Mouse (Mus musculus) kidney, postnatal 14 days (tissue): ENCODE data around the gene Fbxw4.
"Not testable (repeated sequence)": the region's sequence is repeated elsewhere in the genome, so short reads cannot be mapped to it uniquely, and the experiment has no call there.

ENCODE experiments used
- DNase-seq: peaks from one replicate; pipeline ENCODE4 v3.0.0; 2022; ENCODE audit warnings: mixed read lengths

Gene Fbxw4

GRCm38 (mm10) chr19:45574941-45575631 lies 85.0 kb downstream of the Fbxw4 start:
- DNase-seq: no peak

GRCm38 (mm10) chr19:45574339-45574898 lies 85.7 kb downstream of the Fbxw4 start:
- DNase-seq: no peak

DNA sequence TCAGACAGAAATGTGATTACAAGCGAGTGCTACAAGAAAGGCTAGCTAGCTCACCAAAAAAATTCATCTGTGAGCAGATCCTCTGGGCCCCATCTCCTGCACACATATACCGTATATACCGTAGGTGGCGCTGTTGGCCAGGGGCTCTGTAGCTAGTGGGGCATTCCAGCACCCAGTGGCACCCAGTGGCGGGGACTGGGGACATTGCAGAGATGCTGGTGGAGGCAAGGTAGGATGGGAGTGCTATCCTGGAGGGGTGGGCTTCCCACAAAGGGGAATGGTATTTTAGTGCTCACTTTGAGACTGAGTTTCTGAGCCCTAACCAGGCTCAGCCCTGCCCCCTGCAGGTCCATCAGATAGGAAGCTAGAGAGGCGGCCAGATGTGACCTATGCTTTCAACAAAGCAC lies 86.2 kb downstream of the Fbxw4 start:
- peak; percentile 79 for DNase-seq

GRCm38 (mm10) chr19:45573033-45573432 lies 87.1 kb downstream of the Fbxw4 start:
- DNase-seq: no peak

DNA sequence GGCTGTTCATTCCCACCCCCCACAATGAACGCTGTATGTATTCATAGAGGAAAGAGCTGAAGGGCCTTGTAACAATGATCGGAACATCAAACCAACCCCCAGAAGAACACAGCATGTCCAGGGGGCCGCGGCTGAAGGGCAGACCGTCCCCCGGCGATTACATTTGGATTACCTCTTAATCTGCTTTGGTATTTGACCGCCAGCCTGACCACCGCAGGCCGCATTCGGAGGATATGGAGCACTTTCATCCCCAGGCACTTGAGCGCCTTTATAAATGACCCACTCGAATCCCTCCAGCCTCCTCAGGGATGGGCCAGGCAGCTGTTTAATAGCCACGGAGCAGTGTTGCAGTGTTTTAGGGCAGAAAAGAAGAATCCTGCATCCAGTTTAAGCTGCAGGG lies 92.7 kb downstream of the Fbxw4 start:
- DNase-seq: no peak

DNA sequence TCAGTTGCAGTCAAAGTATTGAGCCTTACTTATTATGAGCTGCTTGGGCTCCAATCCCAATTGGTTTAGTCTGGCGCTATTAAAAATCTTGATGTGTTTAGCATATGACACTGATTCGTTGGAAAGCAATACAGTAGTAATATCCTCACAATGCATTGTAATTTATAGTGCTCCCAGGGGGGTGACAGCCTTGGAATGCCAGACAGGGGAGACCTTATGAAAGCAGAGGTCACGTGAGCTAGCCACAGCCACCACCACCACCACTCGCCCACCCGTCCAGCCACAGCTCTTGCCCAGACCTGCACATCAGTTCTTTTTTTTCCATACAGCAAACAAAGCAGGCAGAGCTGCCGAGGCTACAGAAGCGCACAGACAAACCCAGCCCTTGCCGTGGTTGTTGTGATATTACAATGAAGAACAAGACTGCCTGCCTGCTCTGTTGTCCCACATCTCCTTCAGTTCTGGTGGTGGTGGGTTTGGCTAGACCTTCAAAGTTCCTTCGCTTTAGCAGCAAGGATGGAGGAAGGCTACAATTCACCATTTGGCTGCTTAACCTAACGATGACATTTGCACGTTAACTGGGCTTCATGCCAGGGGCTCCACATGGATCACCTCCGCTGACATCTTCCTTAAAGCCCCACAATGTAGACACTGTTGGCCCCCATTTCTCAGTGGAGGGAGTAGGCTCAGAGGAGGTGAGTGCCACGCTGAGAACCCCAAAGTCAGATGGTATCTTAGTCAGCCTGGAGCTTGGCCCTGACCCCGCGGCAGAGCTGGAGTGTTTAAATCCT lies 94.0 kb downstream of the Fbxw4 start:
- no peak for DNase-seq

- peak; percentile 90 for DNase-seq
Measured at GRCm38 (mm10) chr19:45560153-45560890, 99.8 kb downstream of the Fbxw4 start, which contains the start of the genes Poll and Gm17018. Gene Poll (minus strand): TSS chr19:45560531. Gene Gm17018 (plus strand): TSS chr19:45560615.

DNA sequence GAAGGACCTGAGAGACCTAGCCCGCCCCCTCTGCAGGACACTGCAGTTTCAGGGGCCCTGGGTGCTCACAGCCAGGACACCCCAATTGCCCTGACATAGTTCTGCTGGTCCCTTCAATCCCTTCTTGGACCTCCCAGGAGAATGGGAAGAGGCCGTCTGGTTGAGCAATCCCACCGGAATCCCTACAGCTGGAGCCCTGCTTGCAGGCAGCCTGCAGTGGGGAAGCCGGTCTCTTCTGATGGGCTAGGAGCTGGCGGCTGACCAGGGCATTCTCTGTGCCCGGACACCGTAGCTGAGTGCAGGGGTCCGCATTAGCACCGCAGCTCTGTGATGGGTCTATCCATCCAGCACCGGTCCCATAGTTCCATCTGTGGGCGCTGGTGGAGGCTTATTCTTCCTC lies 106.0 kb downstream of the Fbxw4 start:
- DNase-seq: no peak

- peak; percentile 50 for DNase-seq
Measured at GRCm38 (mm10) chr19:45552187-45552586, 107.9 kb downstream of the Fbxw4 start.

GRCm38 (mm10) chr19:45549948-45550347 lies 110.2 kb downstream of the Fbxw4 start:
- DNase-seq: no peak

GRCm38 (mm10) chr19:45549128-45549915 lies 110.8 kb downstream of the Fbxw4 start:
- peak; percentile 41 for DNase-seq

- not testable (repeated sequence) for DNase-seq
Measured at GRCm38 (mm10) chr19:45548196-45548595, 111.9 kb downstream of the Fbxw4 start.

DNA sequence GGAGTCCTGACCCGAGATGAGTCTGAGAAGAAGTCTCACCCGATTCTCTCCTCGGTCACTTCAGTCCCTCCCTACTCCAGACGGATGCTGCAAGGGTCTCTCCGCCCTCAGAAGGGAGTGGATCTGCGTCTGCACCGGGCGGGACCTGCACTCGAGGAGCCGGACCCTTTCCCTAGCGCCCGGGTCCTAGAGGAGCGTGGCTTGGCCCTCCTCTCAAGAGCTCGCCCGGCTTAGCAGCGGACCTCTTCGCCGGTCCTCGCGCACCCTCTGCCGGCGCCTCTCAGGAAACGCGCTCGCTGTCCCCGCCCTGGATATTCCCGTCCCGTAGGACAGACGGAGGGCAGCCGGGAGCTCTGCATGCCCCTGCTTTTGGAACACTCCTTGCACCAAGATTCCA lies 115.2 kb downstream of the Fbxw4 start:
- DNase-seq: peak; percentile 88

DNA sequence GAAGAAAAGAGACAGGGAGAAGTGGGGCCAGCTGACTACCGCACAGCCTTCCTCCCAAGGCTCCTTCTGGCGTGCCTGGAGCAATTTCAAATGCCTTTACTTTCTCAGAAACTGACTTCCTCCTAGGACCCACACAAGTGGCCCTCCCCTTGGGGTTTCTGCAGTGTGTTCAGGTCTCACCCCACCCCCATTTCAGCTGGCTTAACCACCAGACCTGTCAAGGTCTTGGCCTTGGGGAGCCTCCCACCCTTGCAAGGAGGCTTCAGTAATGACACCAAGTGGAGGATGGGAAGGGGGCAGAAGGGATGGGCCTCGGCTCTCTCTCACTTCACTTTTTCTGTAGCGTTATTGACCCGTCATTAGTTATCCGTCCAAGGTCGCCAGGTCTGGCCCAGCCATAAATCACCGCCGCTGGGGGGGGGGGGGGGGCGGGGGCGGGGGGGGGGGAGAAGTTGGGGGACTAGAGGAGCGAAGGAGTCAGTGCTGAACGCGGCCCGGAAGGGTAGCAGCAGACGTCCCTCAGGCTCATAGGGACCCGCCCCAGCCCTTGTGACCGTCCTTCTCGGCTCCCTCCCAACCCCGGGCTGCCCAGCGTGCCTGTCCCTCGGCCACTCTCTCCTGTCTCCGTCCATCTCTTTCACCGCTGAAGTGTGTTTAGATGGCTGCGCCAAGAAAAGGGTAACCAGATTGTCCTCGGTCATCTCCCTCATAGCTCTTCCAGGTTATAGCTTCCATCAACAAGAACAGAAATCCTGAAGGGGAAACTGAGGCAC lies 115.8 kb downstream of the Fbxw4 start:
- DNase-seq: peak; percentile 25

DNA sequence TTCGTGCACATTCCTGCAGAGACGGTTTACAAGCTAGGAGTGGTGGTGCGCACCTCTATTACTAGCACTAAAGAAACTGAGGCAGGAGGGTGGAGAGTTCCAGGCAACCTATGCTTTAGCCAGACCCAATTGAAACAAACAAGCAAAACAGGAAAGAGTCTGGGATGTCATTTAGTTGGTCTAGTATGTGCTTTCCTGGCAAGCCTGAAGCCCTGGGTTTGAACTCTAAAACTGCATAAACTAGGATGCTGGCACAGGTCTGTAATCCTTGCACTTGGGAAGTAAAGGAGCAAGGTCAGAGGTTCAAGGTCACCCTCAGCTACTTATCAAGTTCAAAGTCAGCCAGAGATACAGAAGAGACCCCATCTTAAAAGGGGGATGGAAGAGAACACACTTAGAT lies 118.1 kb downstream of the Fbxw4 start:
- no peak for DNase-seq

- peak; percentile 50 for DNase-seq
Measured at GRCm38 (mm10) chr19:45541409-45542041, 118.6 kb downstream of the Fbxw4 start.

DNA sequence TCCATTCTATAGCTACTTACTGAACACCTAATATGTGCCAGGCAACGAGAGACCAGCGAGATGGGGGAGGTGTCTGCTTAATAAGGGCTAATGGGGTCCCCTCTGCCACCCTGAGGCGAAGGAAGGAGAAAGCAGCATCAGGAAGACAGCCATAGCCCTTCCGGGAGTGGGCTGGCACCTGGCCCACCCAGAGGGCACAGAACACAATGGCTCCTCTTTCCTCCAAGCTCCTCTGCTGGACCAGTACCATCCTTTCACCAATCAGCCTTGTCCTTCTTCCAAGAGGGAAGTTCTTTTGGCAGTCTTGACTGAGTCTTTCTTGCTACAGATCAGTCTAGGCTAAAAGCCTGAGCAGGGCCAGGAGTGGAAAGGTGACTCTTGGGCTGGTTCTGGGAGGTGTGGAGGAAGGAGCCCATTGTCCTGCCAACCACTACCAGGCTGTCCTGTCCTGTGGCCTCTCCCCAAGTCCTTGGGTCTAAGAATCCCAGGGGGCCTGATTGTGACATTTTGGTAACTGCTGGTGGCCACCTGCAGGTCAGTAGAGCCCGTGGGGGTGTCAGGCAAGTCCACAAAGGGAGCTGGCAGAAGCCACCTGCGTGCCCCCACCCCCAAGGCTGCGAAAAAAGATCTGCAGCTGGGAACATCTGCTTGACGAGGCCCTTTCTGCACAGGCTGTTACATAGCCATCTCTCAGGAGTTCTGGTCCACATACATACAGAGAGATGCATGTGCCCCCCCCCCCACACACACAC lies 119.3 kb downstream of the Fbxw4 start:
- DNase-seq: no peak

GRCm38 (mm10) chr19:45537505-45537904 lies 122.6 kb downstream of the Fbxw4 start:
- peak; percentile 71 for DNase-seq

GRCm38 (mm10) chr19:45535929-45536328 lies 124.2 kb downstream of the Fbxw4 start:
- no peak for DNase-seq

DNA sequence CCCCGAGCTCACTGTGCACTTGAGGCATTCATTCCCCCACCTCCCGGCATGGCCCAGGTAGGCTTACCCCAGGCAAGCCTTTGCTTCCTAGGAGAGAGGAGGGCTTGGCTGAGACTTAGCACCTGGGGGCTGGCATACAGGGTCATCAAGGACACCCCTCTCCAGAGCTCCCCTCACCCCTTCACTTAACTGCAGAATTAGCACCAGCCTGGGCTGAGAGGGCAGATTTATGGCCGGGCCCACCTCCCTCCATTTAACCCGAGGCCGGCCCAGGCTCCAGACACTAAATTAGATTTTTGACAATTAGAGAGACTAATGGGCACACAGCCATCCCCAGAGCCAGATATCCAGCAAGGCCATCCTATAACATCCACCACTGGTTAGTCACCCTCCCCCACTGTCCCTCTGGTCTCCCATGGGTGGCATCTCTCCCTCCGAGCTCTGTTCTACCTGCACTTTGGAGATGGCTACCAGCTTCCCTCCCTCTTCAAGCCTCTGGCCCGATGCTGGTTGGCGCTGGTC lies 124.8 kb downstream of the Fbxw4 start:
- no peak for DNase-seq
